Mouse (Mus musculus): Measurements from ENCODE around the gene Zar1l. TPM values are rescaled to one million over a fixed set of nuclear protein-coding genes. Genes with fewer than 3 reads are reported as not detected.

The Zar1l gene
- total RNA-seq, 2 experiments from 2014 or later = not detected

- no peak for ATAC-seq (ENCODE audit: poor library complexity, severe bottlenecking)
These were observed 27.7 kb downstream of the Zar1l start for GRCm38 (mm10) chr5:150490285-150490684.

GRCm38 (mm10) chr5:150485198-150485597 lies 32.8 kb downstream of the Zar1l start:
- peak; percentile 43; the same call in 1 of the 2 replicates for ATAC-seq (ENCODE audit: poor library complexity, severe bottlenecking)

- ATAC-seq (ENCODE audit: poor library complexity, severe bottlenecking) = no peak
These were observed 39.4 kb downstream of the Zar1l start for GRCm38 (mm10) chr5:150478612-150479011.

- ATAC-seq (ENCODE audit: poor library complexity, severe bottlenecking) = no peak
These were observed 40.6 kb downstream of the Zar1l start for GRCm38 (mm10) chr5:150477364-150477763.

GRCm38 (mm10) chr5:150468431-150468830 lies 49.5 kb downstream of the Zar1l start:
- peak; percentile 33; the same call in 1 of the 2 replicates for ATAC-seq (ENCODE audit: poor library complexity, severe bottlenecking)

- ATAC-seq (ENCODE audit: poor library complexity, severe bottlenecking) = no peak
These were observed 51.8 kb downstream of the Zar1l start for GRCm38 (mm10) chr5:150466132-150466531.

GRCm38 (mm10) chr5:150465218-150465617 lies 52.7 kb downstream of the Zar1l start:
- no peak for ATAC-seq (ENCODE audit: poor library complexity, severe bottlenecking)

GRCm38 (mm10) chr5:150464721-150465120 lies 53.2 kb downstream of the Zar1l start:
- no peak for ATAC-seq (ENCODE audit: poor library complexity, severe bottlenecking)

- no peak for ATAC-seq (ENCODE audit: poor library complexity, severe bottlenecking)
These were observed 58.2 kb downstream of the Zar1l start for GRCm38 (mm10) chr5:150459801-150460200.

GRCm38 (mm10) chr5:150457904-150458739 lies 59.8 kb downstream of the Zar1l start:
- ATAC-seq (ENCODE audit: poor library complexity, severe bottlenecking) = no peak

GRCm38 (mm10) chr5:150457165-150457903 lies 60.6 kb downstream of the Zar1l start:
- ATAC-seq (ENCODE audit: poor library complexity, severe bottlenecking) = no peak

Other genes with a start within 250 kb of the Zar1l start
- 13.6 and 19.6 TPM in 2 replicates for gene Brca2, start 4.5 kb upstream of the Zar1l start, total RNA-seq (2015)
- 9.9 and 16.1 TPM in 2 replicates for gene Brca2, start 4.5 kb upstream of the Zar1l start, total RNA-seq (2017)
- 67.9 and 68.9 TPM in 2 replicates for gene N4bp2l1, start 79.0 kb upstream of the Zar1l start, total RNA-seq (2015)
- 61.6 and 62.9 TPM in 2 replicates for gene N4bp2l1, start 79.0 kb upstream of the Zar1l start, total RNA-seq (2017)
- gene N4bp2l2, start 148.0 kb upstream of the Zar1l start, total RNA-seq (2015) = 64.8 and 75.1 TPM in 2 replicates
- gene N4bp2l2, start 148.0 kb upstream of the Zar1l start, total RNA-seq (2017) = 81.1 and 97.2 TPM in 2 replicates
- gene Pds5b, start 155.6 kb upstream of the Zar1l start, total RNA-seq (2015) = 45.5 and 46.1 TPM in 2 replicates
- gene Pds5b, start 155.6 kb upstream of the Zar1l start, total RNA-seq (2017) = 27.6 and 31.5 TPM in 2 replicates

All from megakaryocyte, adult 5-6 weeks (primary cell).